Mouse (Mus musculus) gastrocnemius, postnatal 10 days (tissue): ENCODE data around the gene Fdxacb1. TPM values are rescaled to one million over a fixed set of nuclear protein-coding genes. Genes with fewer than 3 reads are reported as not detected.

ENCODE experiments used
- DNase-seq: peaks from one replicate; pipeline ENCODE4 v3.0.0; 2021; ENCODE audit warnings: mixed read lengths
- total RNA-seq, 2 experiments: library from RNA; stranded (reverse); gene quantifications; 2 replicates each; pipeline ENCODE4 v1.2.3; 2021

Fdxacb1 gene
- total RNA-seq, 2 experiments from 2014 or later: 4.0 to 4.9 TPM

- no peak for DNase-seq
Observed at GRCm38 (mm10) chr9:50803055-50803671, 35.1 kb downstream of the Fdxacb1 start.

DNA sequence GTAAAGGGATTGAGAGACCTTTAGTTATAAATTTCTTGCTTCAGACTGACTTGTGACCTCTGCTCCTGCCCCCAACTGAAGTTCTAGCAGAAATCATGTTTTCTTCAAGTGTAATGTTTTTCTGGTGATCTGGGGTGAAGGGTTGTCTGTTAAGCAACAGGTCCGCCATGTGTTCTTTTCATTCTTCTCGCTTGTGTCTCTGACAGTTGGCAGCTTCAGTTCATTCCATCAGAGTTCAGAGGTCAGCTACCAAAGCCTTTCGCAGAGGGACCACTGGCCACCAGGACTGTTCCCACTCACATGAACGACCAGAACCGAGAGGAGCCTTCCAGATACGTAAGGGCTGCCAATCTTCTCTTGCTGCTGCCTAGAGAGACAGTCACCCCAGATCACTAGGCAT is 40.4 kb downstream of the Fdxacb1 start:
- DNase-seq: no peak

- no peak for DNase-seq
Observed at GRCm38 (mm10) chr9:50809146-50809545, 41.1 kb downstream of the Fdxacb1 start.

- DNase-seq: no peak
Observed at GRCm38 (mm10) chr9:50811187-50811586, 43.2 kb downstream of the Fdxacb1 start.

- no peak for DNase-seq
Observed at GRCm38 (mm10) chr9:50811746-50812145, 43.7 kb downstream of the Fdxacb1 start.

DNA sequence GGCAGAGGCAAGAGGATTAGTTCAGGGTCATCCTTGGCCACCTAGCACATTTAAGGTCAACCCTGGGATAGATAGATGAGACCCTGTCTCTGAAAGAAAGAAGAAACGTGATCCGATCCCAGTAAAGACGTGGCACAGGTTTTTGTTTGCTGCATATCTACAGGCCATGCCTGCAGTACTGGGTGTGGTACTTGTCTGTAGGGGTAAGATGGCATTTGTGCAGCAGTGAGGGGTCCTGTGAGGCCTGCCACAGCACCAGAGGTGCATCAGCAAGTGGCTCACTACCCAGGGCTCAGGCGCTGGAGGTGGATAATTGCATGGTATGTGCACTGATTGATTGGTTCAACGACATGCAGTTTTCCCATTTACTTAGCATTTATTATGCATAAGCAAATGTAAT is 45.8 kb downstream of the Fdxacb1 start:
- no peak for DNase-seq

DNA sequence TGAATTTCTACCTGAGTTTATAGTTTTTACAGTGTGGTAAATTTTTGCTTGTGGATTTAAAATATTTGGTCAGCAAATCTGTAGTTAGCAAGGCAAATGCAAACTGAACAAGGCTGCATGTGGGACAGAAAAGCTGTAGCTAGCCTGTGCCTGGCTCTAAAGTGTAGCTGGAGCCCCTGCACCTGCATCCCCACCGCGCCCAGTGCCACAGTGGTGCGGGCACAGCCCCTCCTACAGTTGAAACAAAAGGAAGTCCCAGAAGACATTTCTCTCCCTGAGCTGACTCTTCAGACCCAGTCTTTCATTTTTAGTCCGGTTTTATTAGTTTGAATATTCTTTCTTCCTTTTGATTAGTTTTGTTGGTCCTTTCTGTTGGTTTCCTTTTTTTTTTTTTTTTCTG is 47.6 kb downstream of the Fdxacb1 start:
- DNase-seq: no peak

- DNase-seq: no peak
Observed at GRCm38 (mm10) chr9:50816512-50816911, 48.5 kb downstream of the Fdxacb1 start.

DNA sequence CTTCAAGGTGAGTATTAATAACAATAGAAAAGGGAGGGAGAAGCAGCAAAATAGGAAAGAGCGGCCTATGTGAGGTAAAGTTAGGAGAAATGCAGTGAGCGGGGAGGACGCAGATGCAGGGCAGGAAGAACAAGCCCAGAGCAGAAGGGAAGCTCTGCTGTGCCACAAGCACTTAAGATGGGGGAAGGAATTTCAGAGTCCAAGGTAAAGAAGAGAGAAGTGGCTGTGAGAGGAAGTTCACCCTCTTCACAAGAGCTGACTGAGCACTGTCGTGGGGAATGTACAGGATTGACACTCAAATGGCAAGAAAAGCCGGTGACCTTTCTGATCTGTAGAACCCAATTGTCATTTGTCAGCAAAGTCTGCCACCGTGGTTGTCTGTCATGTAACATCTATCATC is 50.0 kb downstream of the Fdxacb1 start:
- DNase-seq: no peak

DNA sequence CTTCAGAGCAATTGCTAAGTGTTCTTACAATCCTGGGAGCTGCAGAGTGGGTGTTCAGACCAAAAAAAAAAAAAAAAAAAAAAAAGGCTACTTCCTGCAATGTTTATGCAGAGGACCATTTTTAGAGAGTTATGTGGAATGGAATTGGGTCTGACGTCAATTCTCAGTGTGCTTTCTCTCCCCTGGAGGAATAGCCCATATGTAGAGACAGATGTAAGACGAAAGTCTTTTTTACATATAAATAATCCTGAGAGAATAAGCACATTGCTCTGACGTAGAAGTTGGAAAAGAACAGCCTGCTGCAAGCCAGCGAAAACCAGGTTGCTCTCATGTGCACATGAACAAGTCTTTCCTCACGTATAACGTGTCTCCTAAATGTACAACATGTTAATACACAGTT is 51.7 kb downstream of the Fdxacb1 start:
- DNase-seq: no peak

- no peak for DNase-seq
Observed at GRCm38 (mm10) chr9:50821651-50822050, 53.6 kb downstream of the Fdxacb1 start.

- no peak for DNase-seq
Observed at GRCm38 (mm10) chr9:50822216-50822615, 54.2 kb downstream of the Fdxacb1 start.

Other genes starting within 250 kb of the Fdxacb1 start
- gene Pts, start 239.5 kb upstream of the Fdxacb1 start, total RNA-seq: 10 to 100 TPM; 19.0 to 19.3 TPM
- gene Il18, start 213.4 kb upstream of the Fdxacb1 start, total RNA-seq: 1 to 10 TPM in 1 of 2 experiments, under 1 TPM in 1; 0.90 to 1.2 TPM
- gene Bco2, start 213.1 kb upstream of the Fdxacb1 start, total RNA-seq: under 1 TPM; 0.14 to 0.27 TPM
- not detected for gene Tex12, start 206.9 kb upstream of the Fdxacb1 start, total RNA-seq
- gene Sdhd, start 164.4 kb upstream of the Fdxacb1 start, total RNA-seq: 100 to 1,000 TPM; 321 to 381 TPM
- 100 to 1,000 TPM; 140 to 148 TPM for gene Timm8b, start 164.3 kb upstream of the Fdxacb1 start, total RNA-seq
- under 1 TPM; 0.27 to 0.42 TPM for gene Pih1d2, start 150.9 kb upstream of the Fdxacb1 start, total RNA-seq
- 10 to 100 TPM; 12.2 to 16.0 TPM for gene Nkapd1, start 150.8 kb upstream of the Fdxacb1 start, total RNA-seq
- gene Dlat, start 108.5 kb upstream of the Fdxacb1 start, total RNA-seq: 100 to 1,000 TPM; 196 to 235 TPM
- 1 to 10 TPM; 6.2 to 9.3 TPM for gene Dixdc1, start 28.7 kb upstream of the Fdxacb1 start, total RNA-seq
- 1 to 10 TPM; 1.8 to 2.2 TPM for gene 2310030G06Rik, start 21.7 kb upstream of the Fdxacb1 start, total RNA-seq
- gene Cryab, start 16.9 kb upstream of the Fdxacb1 start, total RNA-seq: 100 to 1,000 TPM; 667 to 687 TPM
- 100 to 1,000 TPM; 120 to 128 TPM for gene Hspb2, start 15.9 kb upstream of the Fdxacb1 start, total RNA-seq
- 10 to 100 TPM in 1 of 2 experiments, 1 to 10 TPM in 1; 8.2 to 13.4 TPM for gene Alg9, start 6.8 kb downstream of the Fdxacb1 start, total RNA-seq
- 10 to 100 TPM; 11.4 to 12.6 TPM for gene 1110032A03Rik, start 7.3 kb downstream of the Fdxacb1 start, total RNA-seq
- 10 to 100 TPM in 1 of 2 experiments, 1 to 10 TPM in 1; 7.0 to 10.3 TPM for gene Ppp2r1b, start 77.1 kb downstream of the Fdxacb1 start, total RNA-seq
- gene Sik2, start 240.8 kb downstream of the Fdxacb1 start, total RNA-seq: 10 to 100 TPM; 15.4 to 16.6 TPM